Mouse (Mus musculus) retina, postnatal 1 day (tissue): ENCODE results near the gene Osbpl3.
A peak's percentile ranks its signal among the peaks of the same experiment; 100 is the strongest.

Experiments used
- DNase-seq: peaks from one replicate; pipeline ENCODE4 v3.0.0-alpha.2; 2012

Osbpl3 gene

GRCm38 (mm10) chr6:50263670-50264069 lies 192.3 kb downstream of the Osbpl3 start, which contains the start of gene Gsdme:
TSS of gene Gsdme (minus strand) at chr6:50263862.
- no peak for DNase-seq

DNA sequence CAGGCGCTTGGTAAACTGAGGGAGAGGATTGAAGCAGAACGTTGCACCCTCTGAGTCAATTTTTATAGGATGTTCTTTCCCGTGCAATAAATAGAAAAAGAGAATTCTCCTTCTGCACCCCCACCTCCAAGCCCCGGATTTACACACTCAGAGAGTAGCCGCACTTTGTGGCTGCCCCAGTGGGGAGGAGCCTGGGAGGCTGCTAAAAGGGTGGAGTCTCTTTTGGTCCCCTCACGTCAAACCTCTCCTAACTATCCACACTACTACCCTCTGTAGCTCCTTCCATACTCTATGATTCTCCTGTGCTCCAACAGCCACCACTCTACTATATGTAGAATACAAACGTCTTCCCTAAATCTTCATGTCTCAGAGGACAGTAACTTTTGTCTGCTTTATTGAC lies 193.7 kb downstream of the Osbpl3 start:
- peak; percentile 22 for DNase-seq

DNA sequence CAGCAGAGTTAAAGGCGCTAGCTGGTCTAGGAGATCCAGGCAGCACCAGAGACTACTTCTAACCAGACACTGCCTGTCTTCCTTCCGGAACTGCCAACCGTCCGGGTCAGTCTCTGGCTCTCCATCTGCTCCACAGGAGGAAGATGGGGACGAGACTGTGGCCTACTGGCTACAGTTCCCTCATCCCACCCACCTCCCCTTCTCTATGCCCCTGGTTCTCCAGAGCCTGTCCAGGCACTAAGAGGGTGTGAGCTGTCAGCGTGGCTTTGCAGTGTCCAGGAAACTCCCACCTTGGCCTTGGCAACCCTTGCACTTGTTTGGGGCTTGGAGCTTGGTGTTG lies 194.1 kb downstream of the Osbpl3 start:
- no peak for DNase-seq

DNA sequence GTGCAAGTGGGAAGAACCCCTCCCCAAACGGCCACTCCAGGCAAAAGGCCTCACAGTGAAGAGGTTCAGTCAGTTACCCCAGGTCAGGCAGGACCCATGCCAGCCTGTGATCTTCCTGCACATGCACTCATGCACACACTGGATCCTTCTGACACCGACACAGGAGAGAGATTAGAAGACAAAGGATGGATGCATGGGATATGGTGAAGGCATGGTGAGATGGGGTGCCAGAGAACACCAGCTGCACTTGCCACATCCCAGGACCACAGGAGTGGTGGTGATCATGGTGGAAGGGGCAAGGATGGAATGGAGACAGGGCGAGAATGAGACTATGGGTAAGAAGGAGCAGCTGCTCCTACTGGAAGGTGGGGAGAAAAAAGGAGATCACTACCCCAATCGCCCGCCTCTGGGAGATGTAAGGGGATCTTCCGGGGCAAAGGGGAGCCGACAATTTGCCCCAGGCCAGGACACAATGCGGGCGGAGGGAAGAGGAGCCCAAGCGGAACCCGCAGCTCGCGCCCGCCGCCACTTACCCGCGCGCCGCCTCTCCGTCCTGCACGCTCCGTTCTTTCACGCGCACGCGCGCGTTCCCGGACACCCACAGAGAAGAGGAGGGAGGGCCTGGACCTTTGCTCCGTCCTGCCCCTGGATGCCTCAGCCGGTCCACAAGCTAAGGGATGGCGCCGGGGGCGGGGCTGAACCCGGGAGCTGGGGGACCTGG lies 194.6 kb downstream of the Osbpl3 start:
- peak; percentile 93 for DNase-seq

DNA sequence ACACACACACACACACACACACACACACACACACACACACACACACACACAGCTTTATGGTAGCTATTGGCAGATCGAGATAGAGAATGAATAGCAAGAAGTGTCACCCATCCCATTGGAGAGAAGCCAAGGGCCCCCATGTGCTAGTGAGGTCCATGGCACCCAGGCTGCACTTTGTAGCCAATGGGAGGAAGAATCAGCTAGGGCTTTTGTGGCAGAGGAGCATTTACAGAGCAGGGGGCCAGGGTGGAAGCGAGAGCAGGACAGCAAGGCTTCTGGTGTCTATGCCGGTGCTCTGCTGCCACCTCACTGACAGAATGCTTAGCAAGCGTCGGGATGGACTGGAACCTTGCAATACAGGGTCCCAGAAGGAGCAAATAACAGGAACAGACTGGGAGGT lies 200.6 kb downstream of the Osbpl3 start:
- DNase-seq, result no peak

GRCm38 (mm10) chr6:50254723-50255184 lies 201.2 kb downstream of the Osbpl3 start:
- no peak for DNase-seq

DNA sequence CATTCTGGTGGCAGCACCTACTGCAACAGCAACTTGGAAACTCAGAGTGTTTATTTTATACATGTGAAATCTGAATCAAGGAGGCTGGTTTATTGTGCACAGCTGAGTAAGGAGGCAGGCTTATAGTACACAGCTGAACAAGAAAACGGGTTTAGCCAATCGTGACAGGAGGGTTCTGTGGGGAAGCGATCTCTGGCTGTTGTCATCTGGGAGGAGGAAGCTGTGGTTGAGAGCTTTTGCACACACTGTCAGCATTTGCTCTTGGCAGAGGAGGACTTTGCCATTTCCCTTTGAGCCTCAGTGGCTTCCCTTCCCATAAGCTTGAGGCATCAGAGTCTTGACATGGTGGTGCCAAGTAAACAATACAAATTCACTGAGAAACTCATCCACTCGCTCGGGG lies 203.3 kb downstream of the Osbpl3 start:
- DNase-seq, result no peak

GRCm38 (mm10) chr6:50247791-50248190 lies 208.2 kb downstream of the Osbpl3 start:
- DNase-seq, result no peak

- no peak for DNase-seq
These were observed 208.6 kb downstream of the Osbpl3 start for GRCm38 (mm10) chr6:50247356-50247755.

DNA sequence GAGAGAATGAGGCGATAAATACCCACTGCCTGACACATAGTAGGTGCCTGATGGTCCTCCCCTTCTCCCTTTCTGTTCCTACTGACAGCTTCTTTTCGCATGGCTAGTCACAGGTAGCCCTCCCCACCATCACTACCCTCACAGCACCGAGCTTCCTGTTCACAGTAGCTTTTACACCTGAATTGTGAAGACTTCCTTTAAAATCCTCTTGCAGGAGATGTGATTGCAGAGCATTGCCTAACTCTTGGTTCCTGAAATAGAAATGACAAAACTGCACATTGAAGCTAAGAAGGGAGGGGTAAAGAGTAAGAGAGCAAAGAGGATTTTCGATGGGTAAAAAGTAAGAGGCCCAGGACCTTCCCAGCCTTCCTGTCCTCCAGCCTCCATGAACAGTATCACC lies 211.0 kb downstream of the Osbpl3 start:
- no peak for DNase-seq

DNA sequence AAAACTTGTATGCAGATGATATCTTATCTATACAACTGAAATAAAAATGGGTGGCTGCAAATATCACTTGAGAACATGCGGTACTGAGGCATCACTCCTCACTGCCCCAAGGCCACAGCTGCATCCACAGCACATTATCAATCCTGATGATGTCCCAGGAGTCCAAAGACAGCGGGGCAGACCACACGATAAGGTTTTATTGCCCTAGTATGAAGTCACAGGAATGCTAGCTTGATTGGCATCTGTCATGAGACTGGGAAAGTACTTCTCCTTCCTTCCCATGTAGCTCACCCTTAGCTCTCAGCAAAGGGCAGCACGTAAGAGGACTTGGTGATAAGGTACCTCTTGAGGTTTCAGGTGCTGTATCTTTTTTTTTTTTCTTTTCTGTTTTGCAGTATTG lies 211.9 kb downstream of the Osbpl3 start:
- DNase-seq, result no peak
